Mouse (Mus musculus) large intestine, adult 2 months (tissue): ENCODE measurements at regions not wholly inside any gene's neighbourhood (a gene's known extent, or its start where the extent isn't known, plus 50 kb on each side); places are given as distances from the start of the nearest gene placed in this dataset.

ENCODE experiments used
- DNase-seq: peaks from one replicate; pipeline ENCODE4 v3.0.0-alpha.2; 2012; ENCODE audit warnings: low read depth, low spot score
- WGBS: fragments of 180-500 bp; shearing (Covaris S2); methylation state at CpG from one replicate; pipeline ENCODE4 v1.1.7; 2018; 5-methylcytosine and 5-hydroxymethylcytosine counted together

GRCm38 (mm10) chr13:59244622-59245021 is 340.4 kb downstream of the Agtpbp1 start:
- no peak for DNase-seq
- WGBS: 61% methylated on average over 1 of the region's 1 CpGs

- no peak for DNase-seq
- 37% methylated on average over 4 of the region's 4 CpGs for WGBS
Measured at GRCm38 (mm10) chr13:59242671-59243070, 342.4 kb downstream of the Agtpbp1 start.

GRCm38 (mm10) chr13:59238696-59239095 is 346.3 kb downstream of the Agtpbp1 start:
- 26% methylated on average over 1 of the region's 1 CpGs for WGBS
- DNase-seq: no peak

GRCm38 (mm10) chr13:59235836-59236235 is 349.2 kb downstream of the Agtpbp1 start:
- DNase-seq: no peak
- 91% methylated on average over 9 of the region's 9 CpGs for whole genome bisulfite sequencing

GRCm38 (mm10) chr13:59229111-59229541 is 355.9 kb downstream of the Agtpbp1 start:
- 79% methylated on average over 6 of the region's 6 CpGs for WGBS

GRCm38 (mm10) chr13:59228059-59228830 is 356.8 kb downstream of the Agtpbp1 start:
- DNase-seq: peak; percentile 89
- WGBS: 25% methylated on average over 12 of the region's 12 CpGs

More at GRCm38 (mm10) chr13:59229111-59229541, 355.9 kb downstream of the Agtpbp1 start:
- DNase-seq: no peak

GRCm38 (mm10) chr13:59227523-59228058 is 357.4 kb downstream of the Agtpbp1 start:
- 67% methylated on average over 13 of the region's 13 CpGs for WGBS
- DNase-seq: no peak

GRCm38 (mm10) chr13:59220587-59220986 is 364.4 kb downstream of the Agtpbp1 start:
- no peak for DNase-seq
- WGBS: 25% methylated on average over 6 of the region's 6 CpGs

- DNase-seq: no peak
- 37% methylated on average over 7 of the region's 7 CpGs for WGBS
Measured at GRCm38 (mm10) chr13:59220156-59220555, 364.9 kb downstream of the Agtpbp1 start.

GRCm38 (mm10) chr13:59216686-59217298 is 368.2 kb downstream of the Agtpbp1 start:
- 36% methylated on average over 5 of the region's 5 CpGs for WGBS
- DNase-seq: no peak

- 79% methylated on average over 15 of the region's 15 CpGs for WGBS
- no peak for DNase-seq
Measured at GRCm38 (mm10) chr13:59212296-59212701, 372.7 kb downstream of the Agtpbp1 start.

- DNase-seq: no peak
- WGBS: 69% methylated on average over 5 of the region's 5 CpGs
Measured at GRCm38 (mm10) chr13:59210828-59211227, 374.2 kb downstream of the Agtpbp1 start.

- no peak for DNase-seq
- WGBS: 85% methylated on average over 3 of the region's 3 CpGs
Measured at GRCm38 (mm10) chr13:59206186-59206585, 378.8 kb downstream of the Agtpbp1 start.

GRCm38 (mm10) chr13:59204506-59204905 is 380.5 kb downstream of the Agtpbp1 start:
- DNase-seq: no peak
- WGBS: 84% methylated on average over 2 of the region's 2 CpGs

- 63% methylated on average over 5 of the region's 5 CpGs for WGBS
Measured at GRCm38 (mm10) chr13:59196311-59196710, 388.7 kb downstream of the Agtpbp1 start.

GRCm38 (mm10) chr13:59188431-59188830 is 382.1 kb downstream of the Ntrk2 start:
- 81% methylated on average over 11 of the region's 11 CpGs for WGBS
- no peak for DNase-seq

More at GRCm38 (mm10) chr13:59196311-59196710, 388.7 kb downstream of the Agtpbp1 start:
- DNase-seq: no peak
